In genomic region chr8:84104221-84104620, GRCm38 (mm10) we compare ENCODE assay signal across 1 mouse cellular context.
TF ChIP-seq lines count a peak whose summit lies in the region.

No protein-coding gene starts in this region.

TF ChIP-seq in ES-E14, 5 proteins besides CTCF, POLR2A, EP300 and RAD21 (continued from another document):
- TF ChIP-seq MAFK (IDR thresholded peaks at IDR 0.05; ENCODE audit: insufficient read depth, low read depth, low read length) (no peak), ZNF384 (IDR thresholded peaks at IDR 0.05; ENCODE audit: low read depth, low read length) (no peak), CHD2 (IDR thresholded peaks at IDR 0.05; ENCODE audit: low read depth, low read length) (no peak)
